Mouse (Mus musculus) adipose tissue, adult 10 weeks (tissue): ENCODE measurements around the gene Tbxa2r. TPM values are rescaled to one million over a fixed set of nuclear protein-coding genes. Genes with fewer than 3 reads are reported as not detected.

Source experiments
- polyA plus RNA-seq: library from polyadenylated mRNA; stranded (reverse); fragments of 350-450 nt; fragmentation: Illumina TruSeq; extraction: RNeasy Lipid Tissue Mini Kit (QIAGEN cat#74804); gene quantifications from one replicate; pipeline ENCODE4 v1.2.3, GENCODE M21; 2014; ENCODE audit warnings: low read depth, low replicate concordance

Tbxa2r gene
- 2.7 TPM for polyA plus RNA-seq

DNA sequence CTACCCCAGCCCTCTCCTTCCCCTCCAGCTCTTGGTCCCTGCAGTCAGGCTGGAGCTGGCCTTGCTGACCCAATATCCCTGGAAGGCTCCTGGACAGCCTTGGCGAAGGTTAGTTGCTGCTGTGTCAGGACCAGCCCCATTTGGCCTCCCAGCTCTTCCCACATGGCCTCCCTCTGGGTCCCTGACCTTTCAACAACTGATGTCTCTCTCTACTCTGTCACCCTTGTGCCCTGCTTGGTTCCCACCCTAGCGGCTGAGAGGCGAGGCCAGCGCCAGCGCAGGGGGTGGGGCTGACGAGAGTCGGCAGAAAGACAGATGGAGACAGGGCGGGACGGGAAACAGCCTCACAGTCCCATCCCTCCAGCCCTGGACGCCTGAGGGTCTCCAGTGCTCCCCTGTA lies at the start of gene Tbxa2r:
Gene Tbxa2r, plus strand, starts transcription at position 346 of the 400 bp plus-strand sequence.

DNA sequence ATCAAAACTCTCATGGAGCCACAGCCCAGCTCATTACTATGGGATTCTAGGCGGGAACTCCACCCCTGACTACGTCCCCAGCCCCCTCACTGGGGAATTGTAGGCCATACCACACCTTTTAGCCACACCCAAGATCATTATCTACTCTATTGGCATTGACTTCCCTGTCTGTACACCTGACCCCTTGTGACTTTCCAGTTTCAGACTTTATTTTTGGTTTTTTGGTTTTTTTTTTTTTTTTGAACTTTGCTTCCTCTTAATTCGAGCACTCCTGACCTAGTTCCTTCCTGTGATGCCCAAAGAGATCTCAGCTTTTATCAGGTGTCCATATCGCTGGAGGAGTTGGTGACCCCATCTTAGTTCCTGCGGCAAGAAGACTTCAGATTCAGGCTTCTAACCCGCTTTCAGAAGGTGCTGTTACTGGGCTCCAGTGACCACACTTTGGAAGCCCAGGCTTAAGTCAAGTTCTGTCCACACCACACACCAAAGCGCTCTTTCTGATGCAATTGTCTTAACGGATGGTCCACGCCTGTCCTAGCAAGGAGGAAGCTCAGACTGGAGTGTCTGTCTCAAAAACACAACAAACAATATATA lies 36.9 kb upstream of the Tbxa2r start, which contains the start of gene Tjp3:
Gene Tjp3, minus strand, starts transcription at position 71 of the 594 bp plus-strand sequence.

DNA sequence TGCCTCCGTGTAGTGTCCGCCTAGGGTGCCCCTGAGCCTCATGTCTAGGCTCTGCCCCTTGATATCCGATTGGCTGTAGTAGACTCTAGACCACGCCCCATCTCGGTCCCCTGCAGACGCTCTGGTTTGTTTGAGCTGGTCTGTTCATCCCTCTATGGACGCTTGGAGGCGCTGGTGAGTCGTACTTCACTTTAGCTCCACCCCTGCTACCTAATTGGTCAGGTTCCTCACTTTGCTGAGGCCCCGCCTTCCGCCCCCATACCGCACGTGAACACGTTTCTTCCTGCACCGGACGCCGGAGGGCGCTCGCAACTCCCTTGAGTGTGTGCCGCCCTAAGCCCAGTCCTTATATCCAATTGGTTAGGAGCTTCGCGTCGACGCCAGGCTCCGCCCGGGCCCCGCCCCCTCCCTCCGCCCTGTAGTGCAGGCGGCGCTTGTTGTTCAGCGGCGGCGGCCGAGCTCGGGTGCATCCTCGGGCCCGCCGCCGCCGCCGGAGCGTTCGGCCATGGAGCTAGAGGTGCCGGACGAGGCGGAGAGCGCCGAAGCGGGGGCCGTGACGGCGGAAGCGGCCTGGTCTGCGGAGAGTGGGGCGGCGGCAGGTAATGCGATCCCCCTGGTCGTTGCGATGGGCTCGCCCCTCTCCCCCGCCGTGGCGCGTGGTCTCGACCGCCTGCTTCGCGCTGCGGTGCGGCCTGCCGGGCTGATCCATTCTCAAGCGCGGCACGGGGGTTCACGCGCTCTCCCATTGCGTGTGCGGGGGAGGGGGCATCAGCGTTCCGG lies 35.8 kb upstream of the Tbxa2r start, which contains the start of gene Pip5k1c:
Gene Pip5k1c, plus strand, starts transcription at position 410 of the 780 bp plus-strand sequence.

DNA sequence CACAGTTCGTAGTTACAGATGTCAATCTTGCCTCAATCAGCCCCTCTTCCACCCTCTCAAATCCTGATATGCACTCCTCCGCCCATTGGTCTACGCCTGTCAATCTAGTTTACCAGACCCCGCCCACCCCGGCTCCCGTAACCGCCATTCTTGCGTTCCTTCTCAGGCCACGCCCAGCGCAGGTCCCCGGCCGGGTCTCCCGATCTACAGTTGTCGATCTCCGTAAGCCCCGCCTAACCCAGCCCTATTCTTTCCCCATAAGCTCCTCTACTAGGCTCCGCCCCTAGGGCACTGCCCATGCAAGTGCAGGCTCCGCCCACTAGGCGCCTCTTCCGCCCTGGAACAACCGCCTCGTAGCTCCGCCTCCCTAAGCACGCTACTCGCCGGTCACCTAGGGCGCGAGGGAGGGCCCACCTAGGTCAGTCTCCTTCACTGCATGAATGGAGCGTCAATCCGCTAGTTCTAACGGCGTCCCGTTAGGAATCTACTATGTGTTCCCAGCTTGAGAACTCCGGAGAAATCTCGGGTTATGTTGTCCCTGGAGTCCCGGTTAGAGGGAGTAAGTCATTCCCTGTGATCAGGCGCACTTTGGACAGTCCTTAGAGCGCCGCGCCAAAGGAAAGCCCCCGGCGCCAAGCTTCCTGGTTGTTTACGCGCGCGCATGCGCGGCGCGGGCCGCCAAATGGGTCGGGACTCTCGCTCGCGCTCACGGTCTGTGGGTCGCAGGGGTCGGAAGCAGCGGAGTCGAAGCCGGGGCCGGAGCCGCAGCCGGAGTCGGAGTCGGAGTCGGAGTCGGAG lies 7.8 kb upstream of the Tbxa2r start, which contains the start of gene Cactin:
Gene Cactin, plus strand, starts transcription at position 554 of the 798 bp plus-strand sequence.

DNA sequence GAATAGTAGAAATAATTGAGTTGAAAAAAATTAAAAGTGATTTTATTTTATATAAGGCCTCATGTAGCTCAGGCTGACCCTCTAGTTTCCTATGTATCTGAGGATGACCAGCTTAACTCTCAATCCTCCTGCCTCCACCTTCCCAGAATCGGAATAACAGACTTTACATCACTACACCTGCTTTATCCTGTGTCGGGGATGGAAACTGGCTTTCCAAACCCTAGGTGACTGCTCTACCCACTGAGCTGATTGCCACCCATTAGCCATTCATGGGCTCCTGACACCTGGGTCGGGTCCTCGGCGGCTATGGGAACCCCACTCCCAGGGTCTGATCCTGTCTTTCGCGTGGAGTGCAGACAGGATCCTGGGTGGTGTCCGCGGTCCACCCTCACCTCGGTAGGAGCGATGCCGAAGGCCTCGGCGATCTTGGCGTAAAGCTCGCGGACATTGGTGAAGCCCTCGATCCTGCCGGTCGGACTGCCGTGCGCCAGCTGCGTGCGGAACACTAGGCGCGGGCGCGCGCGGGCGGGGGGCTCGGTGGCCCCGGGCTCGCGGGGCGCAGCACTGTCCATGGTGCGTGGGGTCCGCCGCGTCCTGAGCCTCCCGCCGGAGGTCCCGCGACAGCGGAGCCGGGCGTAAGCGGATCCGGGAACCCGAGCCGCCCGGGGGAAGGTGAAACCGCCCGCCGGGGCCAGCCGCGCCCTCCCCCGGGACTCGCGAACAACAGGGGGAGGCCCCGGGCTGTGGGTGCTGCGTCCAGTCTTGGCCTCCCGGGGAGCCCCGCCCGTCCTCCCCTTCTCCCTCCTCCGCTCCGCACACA lies 14.4 kb downstream of the Tbxa2r start, which contains the start of gene Gipc3:
Gene Gipc3, minus strand, starts transcription at position 581 of the 820 bp plus-strand sequence.

DNA sequence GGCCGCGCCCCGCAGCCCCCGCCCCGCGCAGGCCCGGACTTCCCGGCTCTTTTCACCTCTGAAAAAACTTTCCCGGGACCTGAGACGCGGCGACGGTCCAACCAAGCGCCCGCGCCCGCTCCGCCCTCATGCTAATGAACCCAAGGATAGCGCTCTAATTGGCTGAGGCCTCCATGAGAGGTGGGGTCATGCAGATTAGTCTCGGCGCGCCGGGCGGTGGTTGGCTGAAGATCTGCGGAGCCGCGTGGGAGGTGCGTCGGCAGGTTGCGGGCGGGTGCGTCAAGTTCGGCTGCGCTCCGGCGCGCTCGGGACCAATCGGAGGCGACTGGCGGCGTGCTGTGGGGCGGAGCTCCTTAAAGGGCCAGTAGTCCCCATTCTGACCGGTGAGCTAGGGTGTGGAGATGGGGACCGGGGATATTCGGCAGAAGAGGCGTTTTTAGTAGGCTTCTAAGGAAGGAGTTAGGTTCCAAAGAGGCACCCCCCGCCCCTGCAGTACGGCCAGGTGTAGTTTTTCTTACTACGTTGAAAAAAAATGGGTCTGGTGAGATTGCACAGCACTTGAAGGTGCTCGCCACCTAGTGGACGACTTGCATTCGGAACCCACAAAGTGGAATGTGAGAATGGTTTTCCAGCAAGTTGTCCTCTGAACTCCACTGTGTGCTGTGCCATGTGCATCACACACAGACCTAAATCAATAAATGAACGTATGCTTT lies 22.0 kb downstream of the Tbxa2r start, which contains the start of gene Hmg20b:
Gene Hmg20b, minus strand, starts transcription at position 130 of the 713 bp plus-strand sequence.

DNA sequence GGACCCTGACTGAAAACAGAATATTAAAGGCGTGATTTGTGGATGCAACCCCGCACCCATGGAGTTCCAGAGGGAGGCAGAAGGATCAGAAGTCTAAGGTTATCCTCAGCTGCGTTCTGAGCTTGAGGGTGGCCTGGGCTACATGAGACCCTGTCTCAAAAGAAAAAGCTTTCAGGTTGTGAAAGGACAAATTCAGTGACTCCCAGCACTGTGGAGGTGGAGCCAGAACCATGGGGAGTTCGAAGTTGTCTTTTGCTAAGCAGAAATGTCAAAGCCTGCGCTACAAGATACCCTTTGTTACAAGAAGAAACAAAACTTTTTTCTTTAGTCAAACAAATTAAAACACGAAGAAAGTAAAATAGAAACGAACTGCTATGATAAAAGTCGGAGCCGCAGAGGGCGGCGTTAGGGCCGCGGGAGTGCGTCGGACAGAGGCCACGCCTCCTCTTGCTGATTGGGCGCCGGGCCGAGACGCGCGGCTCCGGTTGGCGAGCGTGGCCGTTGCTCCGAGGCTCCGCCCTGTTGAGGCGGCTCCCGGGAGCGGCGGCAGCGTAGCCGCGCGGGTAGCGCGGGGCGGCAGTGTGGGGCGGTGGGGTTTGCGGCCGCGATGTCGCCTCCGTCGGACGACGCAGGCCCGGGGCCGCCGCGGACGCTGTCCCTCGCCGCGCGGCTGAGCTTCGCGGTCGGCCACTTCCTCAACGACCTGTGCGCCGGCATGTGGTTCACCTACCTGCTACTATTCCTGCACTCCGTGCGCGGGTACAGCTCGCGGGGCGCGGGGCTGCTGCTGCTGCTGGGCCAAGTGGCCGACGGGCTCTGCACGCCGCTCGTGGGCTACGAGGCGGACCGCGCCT lies 28.7 kb downstream of the Tbxa2r start, which contains the start of gene Mfsd12:
Gene Mfsd12, plus strand, starts transcription at position 501 of the 854 bp plus-strand sequence.

DNA sequence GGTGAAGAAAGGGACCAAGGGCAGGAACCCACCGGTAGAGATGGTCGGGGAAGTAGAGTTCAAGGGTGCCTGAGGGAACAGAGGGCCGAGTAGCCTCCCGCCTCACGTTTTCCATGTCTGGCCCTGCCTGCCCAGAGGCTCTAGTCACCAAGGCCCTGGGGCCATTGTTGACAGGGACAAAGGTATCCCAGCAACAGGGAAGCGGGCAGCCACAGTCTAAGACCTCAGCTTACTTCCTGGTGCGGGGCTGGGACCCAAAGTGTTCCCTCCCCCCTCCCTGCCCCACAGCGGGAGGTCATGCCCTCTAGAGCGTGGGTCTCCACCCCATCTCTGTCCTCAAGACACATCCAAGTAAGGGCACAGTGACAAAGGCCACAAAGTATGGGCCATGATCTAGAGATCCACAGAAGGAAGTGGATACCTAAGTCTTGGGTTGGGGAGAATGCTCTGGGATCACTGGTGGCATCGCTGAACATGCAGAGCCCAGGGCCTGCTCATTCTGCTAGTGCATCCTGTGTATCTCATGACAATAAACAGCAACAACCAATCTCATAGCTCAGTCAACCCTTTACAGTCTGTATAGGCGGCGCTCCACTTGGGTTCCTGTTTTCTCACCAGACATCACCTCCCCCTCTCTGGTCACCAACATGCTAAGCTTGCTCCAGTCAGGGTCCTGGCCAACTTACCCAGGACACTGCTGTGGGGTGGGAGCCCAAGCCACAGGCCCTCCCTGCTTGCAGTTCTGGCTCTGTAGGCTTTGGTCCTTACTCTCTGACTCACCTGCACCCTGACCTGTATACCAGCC lies 37.3 kb downstream of the Tbxa2r start, which contains the start of gene 4930404N11Rik:
Gene 4930404N11Rik, minus strand, starts transcription at position 145 of the 805 bp plus-strand sequence.

DNA sequence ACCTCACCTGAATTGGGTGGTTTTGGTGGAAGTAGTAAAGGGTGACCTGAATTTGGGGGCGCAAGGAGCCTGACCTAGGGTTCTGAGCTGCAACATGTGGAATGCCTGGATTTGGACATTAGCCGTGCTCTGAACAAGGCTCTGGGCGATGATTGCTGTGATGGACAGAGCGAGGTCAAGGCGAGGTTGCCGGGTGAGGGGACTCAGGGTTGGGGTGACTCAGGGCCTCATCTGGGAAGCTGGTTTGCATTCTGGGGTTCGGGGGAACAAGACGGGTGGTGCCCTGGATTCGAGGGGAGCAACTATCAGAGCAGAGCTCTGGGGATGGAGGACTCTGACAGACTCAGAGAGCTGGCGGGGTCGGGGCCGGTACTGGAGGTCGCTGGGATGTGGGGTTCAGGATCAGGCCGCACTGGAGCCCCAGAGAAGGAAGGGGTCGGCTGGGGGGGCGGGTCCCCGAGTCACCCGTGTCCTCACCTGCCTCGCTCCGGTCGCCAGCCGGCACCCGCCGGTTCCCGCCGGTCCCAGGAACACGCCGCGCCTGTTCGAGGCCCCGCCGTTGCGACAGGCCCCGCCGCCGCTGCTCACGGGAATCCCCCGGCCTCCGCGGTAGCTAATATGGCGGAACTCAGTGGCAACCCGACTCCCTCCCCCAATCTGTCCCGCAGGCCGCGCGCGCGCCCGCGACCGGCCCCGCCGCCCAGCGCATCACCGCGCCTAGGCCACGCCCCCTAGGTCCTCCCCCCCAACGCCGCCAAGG lies 49.4 kb downstream of the Tbxa2r start, which contains the start of gene Fzr1:
Gene Fzr1, minus strand, starts transcription at position 724 of the 760 bp plus-strand sequence.

DNA sequence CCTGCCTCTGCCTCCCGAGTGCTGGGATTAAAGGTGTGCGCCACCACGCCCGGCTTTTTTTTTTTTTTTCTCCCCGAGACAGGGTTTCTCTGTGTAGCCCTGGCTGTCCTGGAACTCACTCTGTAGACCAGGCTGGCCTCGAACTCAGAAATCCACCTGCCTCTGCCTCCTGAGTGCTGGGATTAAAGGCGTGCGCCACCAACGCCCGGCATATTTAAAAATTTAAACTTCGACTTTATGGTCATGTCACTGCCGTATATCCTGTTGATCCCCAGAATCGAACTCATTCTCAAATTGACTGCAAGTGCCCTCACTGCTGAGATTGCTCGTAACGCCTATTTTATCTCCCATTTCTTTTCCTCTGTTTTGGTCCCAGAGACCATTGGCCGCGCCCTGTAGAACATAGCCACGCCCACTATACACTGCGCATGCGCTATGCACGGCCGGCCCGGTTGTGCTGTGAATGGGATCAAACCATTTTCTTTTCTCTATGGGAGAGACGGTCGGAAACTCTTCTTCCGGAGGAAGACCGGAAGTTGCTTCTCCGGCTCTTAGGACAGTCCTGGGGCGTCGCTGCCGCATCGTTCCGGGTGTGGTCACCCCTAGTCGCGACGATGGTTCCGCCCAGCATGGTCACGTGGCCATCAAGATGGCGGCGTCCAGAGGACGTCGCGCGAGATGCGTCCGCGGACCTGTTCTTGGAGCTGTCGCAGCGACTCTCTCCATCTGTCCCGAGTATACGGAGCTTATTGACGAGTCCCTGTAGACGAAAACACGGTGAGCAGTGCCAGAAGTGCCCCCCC lies 55.5 kb downstream of the Tbxa2r start, which contains the start of the genes Dohh and Gm48551:
Gene Dohh, plus strand, starts transcription at position 627 of the 803 bp plus-strand sequence.
Gene Gm48551, plus strand, starts transcription at position 665 of the 803 bp plus-strand sequence.

Other genes starting within 250 kb of the Tbxa2r start
- 0.15 TPM for gene Creb3l3, start 229.9 kb upstream of the Tbxa2r start, polyA plus RNA-seq
- 98.4 TPM for gene Map2k2, start 222.8 kb upstream of the Tbxa2r start, polyA plus RNA-seq
- 26.5 TPM for gene Zbtb7a, start 193.5 kb upstream of the Tbxa2r start, polyA plus RNA-seq
- 23.4 TPM for gene Pias4, start 160.8 kb upstream of the Tbxa2r start, polyA plus RNA-seq
- 1,511 TPM for gene Eef2, start 152.1 kb upstream of the Tbxa2r start, polyA plus RNA-seq
- gene Dapk3, start 145.7 kb upstream of the Tbxa2r start, polyA plus RNA-seq = 50.3 TPM
- not detected for gene 4930442H23Rik, start 144.9 kb upstream of the Tbxa2r start, polyA plus RNA-seq
- not detected for gene Nmrk2, start 126.7 kb upstream of the Tbxa2r start, polyA plus RNA-seq
- gene Atcay, start 97.9 kb upstream of the Tbxa2r start, polyA plus RNA-seq = not detected
- 11.6 TPM for gene Zfr2, start 95.6 kb upstream of the Tbxa2r start, polyA plus RNA-seq
- 2.8 TPM for gene Matk, start 75.8 kb upstream of the Tbxa2r start, polyA plus RNA-seq
- 87.0 TPM for gene Mrpl54, start 61.8 kb upstream of the Tbxa2r start, polyA plus RNA-seq
- gene Apba3, start 61.8 kb upstream of the Tbxa2r start, polyA plus RNA-seq = 47.8 TPM
- gene Tjp3, start 37.1 kb upstream of the Tbxa2r start, polyA plus RNA-seq = 24.4 TPM
- gene Pip5k1c, start 35.8 kb upstream of the Tbxa2r start, polyA plus RNA-seq = 44.2 TPM
- gene Cactin, start 7.6 kb upstream of the Tbxa2r start, polyA plus RNA-seq = 18.5 TPM
- 1.1 TPM for gene Gipc3, start 14.5 kb downstream of the Tbxa2r start, polyA plus RNA-seq
- 63.1 TPM for gene Hmg20b, start 21.7 kb downstream of the Tbxa2r start, polyA plus RNA-seq
- gene Mfsd12, start 28.8 kb downstream of the Tbxa2r start, polyA plus RNA-seq = 22.3 TPM
- 2.1 TPM for gene 4930404N11Rik, start 37.1 kb downstream of the Tbxa2r start, polyA plus RNA-seq
- gene Fzr1, start 49.8 kb downstream of the Tbxa2r start, polyA plus RNA-seq = 22.5 TPM
- 66.8 TPM for gene Dohh, start 55.7 kb downstream of the Tbxa2r start, polyA plus RNA-seq
- 2.8 TPM for gene Gm48551, start 55.7 kb downstream of the Tbxa2r start, polyA plus RNA-seq
- gene Gm48552, start 60.3 kb downstream of the Tbxa2r start, polyA plus RNA-seq = 1.7 TPM
- gene Smim24, start 64.3 kb downstream of the Tbxa2r start, polyA plus RNA-seq = 53.6 TPM
- gene Nfic, start 126.9 kb downstream of the Tbxa2r start, polyA plus RNA-seq = 48.7 TPM
- gene Celf5, start 154.0 kb downstream of the Tbxa2r start, polyA plus RNA-seq = 1.2 TPM
- gene Ncln, start 167.7 kb downstream of the Tbxa2r start, polyA plus RNA-seq = 50.8 TPM
- gene S1pr4, start 171.4 kb downstream of the Tbxa2r start, polyA plus RNA-seq = 0.93 TPM
- gene Gna15, start 195.5 kb downstream of the Tbxa2r start, polyA plus RNA-seq = 2.9 TPM
- gene Gna11, start 216.5 kb downstream of the Tbxa2r start, polyA plus RNA-seq = 118 TPM
- 286 TPM for gene Aes, start 230.8 kb downstream of the Tbxa2r start, polyA plus RNA-seq
- gene Tle2, start 245.8 kb downstream of the Tbxa2r start, polyA plus RNA-seq = 45.0 TPM